Mouse (Mus musculus) erythroblast, embryonic 14.5 days (primary cell): ENCODE data around the gene Slc20a1.

ENCODE experiments used
- GATA1 ChIP-seq: IDR thresholded peaks from 2 replicates; pipeline ENCODE4 v1.6.1; 2012; ENCODE audit warnings: low read length, inconsistent platforms, mixed read lengths
- TAL1 ChIP-seq: IDR thresholded peaks from 3 replicates; pipeline ENCODE4 v1.6.1; 2012; ENCODE audit warnings: low read length, inconsistent platforms, mixed read lengths

DNA sequence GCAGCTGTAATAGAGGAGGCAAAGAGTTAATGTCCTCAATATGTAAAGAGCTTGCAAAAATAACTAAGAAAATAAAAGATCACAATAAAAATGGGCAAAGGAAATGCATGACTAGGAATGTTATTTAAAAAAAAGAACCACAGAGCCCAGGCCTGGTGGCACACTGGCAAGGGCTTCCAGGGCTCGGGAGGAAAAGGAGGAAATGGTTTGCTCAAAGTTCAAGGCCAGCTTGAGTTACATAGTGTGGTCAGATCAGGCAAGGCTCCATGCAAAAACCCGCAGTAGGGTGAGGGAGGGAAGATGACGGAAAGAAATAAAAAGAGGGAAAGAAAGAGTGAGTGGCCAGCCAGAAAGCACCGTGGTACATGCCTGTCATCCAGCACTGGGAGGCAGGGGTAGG lies 30.0 kb downstream of the Slc20a1 start:
- no peak for TF ChIP-seq GATA1
- no peak for TF ChIP-seq TAL1
